Mouse (Mus musculus) neural tube, embryonic 11.5 days (tissue): Measurements from ENCODE around the gene Sod2. TPM values are rescaled to one million over a fixed set of nuclear protein-coding genes. Genes with fewer than 3 reads are reported as not detected.
A peak's percentile ranks its signal among the peaks of the same experiment; 100 is the strongest.

Experiments used
- ATAC-seq: fragments of 200-750 bp; cut with Nextera tagmentation; 2 replicates; pipeline ENCODE4 v1.8.0; 2017; ENCODE audit warnings: moderate number of reproducible peaks, mild to moderate bottlenecking, moderate TSS enrichment, moderate library complexity; ENCODE audit not compliant: insufficient read depth, low FRiP score, low TSS enrichment
- DNase-seq: peaks from one replicate; pipeline ENCODE4 v3.0.0-alpha.2; 2015; ENCODE audit warnings: low spot score
- H3K27ac ChIP-seq: fragments of 300-500 bp; sonication (generic); 2 replicates; pipeline ENCODE4 v1.5.1; 2014; ENCODE audit warnings: low read depth, mild to moderate bottlenecking, low read length
- H3K27me3 ChIP-seq: fragments of 300-500 bp; sonication (generic); 2 replicates; pipeline ENCODE4 v1.6.1; 2014; ENCODE audit warnings: mild to moderate bottlenecking, low read length, mixed read lengths; ENCODE audit not compliant: control insufficient read depth, insufficient read depth
- H3K36me3 ChIP-seq: fragments of 300-500 bp; sonication (generic); 2 replicates; pipeline ENCODE4 v1.6.1; 2014; ENCODE audit warnings: mild to moderate bottlenecking, low read length, moderate library complexity, mixed read lengths; ENCODE audit not compliant: control insufficient read depth, insufficient read depth
- H3K4me1 ChIP-seq: fragments of 300-500 bp; sonication (generic); 2 replicates; pipeline ENCODE4 v1.6.1; 2014; ENCODE audit warnings: low read length, mixed read lengths; ENCODE audit not compliant: control insufficient read depth, insufficient read depth
- H3K4me2 ChIP-seq: fragments of 300-500 bp; sonication (generic); 2 replicates; pipeline ENCODE4 v1.6.1; 2014; ENCODE audit warnings: low read depth, mild to moderate bottlenecking, moderate library complexity
- H3K4me3 ChIP-seq: fragments of 300-500 bp; sonication (generic); 2 replicates; pipeline ENCODE4 v1.5.1; 2014; ENCODE audit warnings: low read depth, low read length
- H3K9ac ChIP-seq: fragments of 300-500 bp; sonication (generic); 2 replicates; pipeline ENCODE4 v1.6.1; 2014; ENCODE audit warnings: mild to moderate bottlenecking, low read length
- H3K9me3 ChIP-seq: fragments of 300-500 bp; sonication (generic); 2 replicates; pipeline ENCODE4 v1.6.1; 2016; ENCODE audit warnings: low read length; ENCODE audit not compliant: control insufficient read depth
- WGBS: fragments of 180-500 bp; shearing (Covaris S2); extraction: QIAGEN DNeasy Blood & Tissue Kit; methylation state at CpG from one replicate; pipeline ENCODE4 v1.1.7; 2014; 5-methylcytosine and 5-hydroxymethylcytosine counted together
- polyA plus RNA-seq: library from polyadenylated mRNA; unstranded; fragments of >200 nt; fragmentation: Nextera tagmentation; extraction: Ambion mirVana; gene quantifications from 2 replicates; pipeline ENCODE4 v1.2.1, GENCODE M21; 2014

The Sod2 gene
- polyA plus RNA-seq, 1 experiment from 2014 or later, result 116 TPM

DNA sequence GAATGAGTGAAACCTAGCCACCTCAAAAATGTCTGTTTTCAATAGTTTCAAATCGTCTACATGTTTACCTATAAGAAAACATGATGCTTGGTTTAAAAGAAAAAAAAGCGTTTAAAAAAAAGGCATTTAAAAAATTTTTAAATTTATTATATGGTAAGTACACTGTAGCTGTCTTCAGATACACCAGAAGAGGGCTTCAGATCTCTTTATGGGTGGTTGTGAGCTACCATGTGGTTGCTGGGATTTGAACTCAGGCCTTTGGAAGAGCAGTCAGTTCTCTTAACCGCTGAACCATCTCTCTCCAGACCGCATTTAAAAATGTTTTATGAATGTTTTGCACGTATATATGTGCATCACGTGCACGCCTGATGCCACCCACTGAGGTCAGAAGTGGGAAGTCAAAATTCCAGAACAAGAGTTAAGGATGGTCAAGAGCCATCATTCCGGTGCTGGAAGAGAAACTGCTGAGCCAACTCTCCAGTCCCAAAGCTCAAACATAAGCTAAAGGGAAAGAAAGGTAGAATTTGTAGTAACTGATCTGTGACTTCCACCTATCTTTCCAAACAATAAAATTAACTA is 16.0 kb upstream of the Sod2 start:
- Histone ChIP-seq H3K36me3 (0 out of 2 replicates have a peak, but pooled peaks cover 3% of the 10 kb centered on the region), H3K9me3 (no peaks in the 10 kb centered on the region), H3K4me3 (peak overlapping the region; percentile 99), H3K27ac (no peak overlapping the region), H3K4me1 (peaks cover 7% of the 10 kb centered on the region; the same call in 1 of the 2 replicates), H3K27me3 (no peaks in the 10 kb centered on the region), H3K4me2 (peak overlapping the region; percentile 85), H3K9ac (peak overlapping the region; percentile 99)
- WGBS, result 72% methylated on average over 8 of the region's 8 CpGs
- ATAC-seq, result no peak
- peak; percentile 11 for DNase-seq

DNA sequence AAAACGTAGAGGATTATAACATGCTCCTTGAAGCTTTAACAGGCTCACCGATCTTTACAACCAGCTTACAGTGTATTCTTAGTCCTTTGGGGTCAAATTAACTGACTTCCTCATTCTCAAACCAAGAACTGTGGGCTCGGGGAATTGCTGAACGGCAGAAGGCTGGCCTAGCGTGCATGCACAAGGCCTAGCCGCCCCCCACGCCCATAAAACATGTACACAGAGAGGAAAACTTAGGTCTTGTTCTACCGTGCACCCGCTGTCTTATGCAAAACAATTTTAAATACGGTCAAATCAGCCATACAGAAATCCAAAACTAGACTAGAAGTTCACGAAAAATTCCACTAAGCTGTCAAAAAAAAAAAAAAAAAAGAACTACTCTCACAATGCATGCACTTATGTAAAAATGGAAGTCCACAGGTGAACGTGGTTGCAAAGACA is 15.4 kb upstream of the Sod2 start:
- peak overlapping the region; percentile 99; the same call in 1 of the 2 replicates for H3K27ac ChIP-seq
- H3K36me3 ChIP-seq, result 0 out of 2 replicates have a peak, but pooled peaks cover 3% of the 10 kb centered on the region
- H3K4me2 ChIP-seq, result peak overlapping the region; percentile 85
- peak; percentile 31 for DNase-seq
- no peaks in the 10 kb centered on the region for H3K27me3 ChIP-seq
- peak overlapping the region; percentile 99 for H3K9ac ChIP-seq
- peaks cover 7% of the 10 kb centered on the region; the same call in 1 of the 2 replicates for H3K4me1 ChIP-seq
- H3K9me3 ChIP-seq, result no peaks in the 10 kb centered on the region
- no peak for ATAC-seq
- peak overlapping the region; percentile 99 for H3K4me3 ChIP-seq
- WGBS, result 3% methylated on average over 12 of the region's 12 CpGs

DNA sequence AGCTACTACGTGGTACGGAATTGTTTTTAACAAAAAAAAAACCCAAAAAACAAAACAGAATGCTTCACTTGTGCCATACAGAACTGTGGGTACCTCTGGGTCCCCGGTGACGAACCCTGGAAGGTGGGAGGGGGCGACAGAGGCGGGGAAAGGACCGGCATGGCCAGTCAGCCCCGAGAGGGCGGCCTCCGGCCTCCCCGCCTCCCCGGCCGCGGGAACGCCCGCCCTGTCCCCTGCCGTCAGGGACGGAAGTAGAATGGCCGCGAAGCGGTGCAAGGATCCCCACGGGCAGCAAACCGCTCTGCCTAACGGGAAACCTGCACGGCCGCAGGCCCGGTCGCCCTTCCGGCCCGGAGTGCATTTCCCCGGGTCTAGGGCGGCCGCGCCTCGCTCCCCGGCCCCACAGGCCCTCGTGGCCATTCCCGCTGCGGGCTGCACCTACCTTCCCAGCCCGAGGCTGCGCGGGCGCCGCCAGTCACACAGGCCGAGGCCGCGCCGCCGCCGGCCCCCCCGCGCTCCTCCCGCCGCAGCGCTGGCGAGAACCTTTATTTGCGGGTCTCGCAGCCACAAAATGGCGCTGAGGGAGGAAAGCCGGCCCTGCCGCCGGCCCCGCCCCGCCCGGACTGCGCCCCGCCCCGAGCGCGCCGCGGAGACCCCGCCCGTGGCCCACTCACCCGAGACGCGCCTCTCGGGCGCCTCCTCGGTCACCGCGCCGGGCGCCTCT is 14.8 kb upstream of the Sod2 start:
- H3K4me2 ChIP-seq, result peak overlapping the region; percentile 85
- peaks cover 7% of the 10 kb centered on the region; the same call in 1 of the 2 replicates for H3K4me1 ChIP-seq
- H3K27me3 ChIP-seq, result no peaks in the 10 kb centered on the region
- ATAC-seq (peak; percentile 93), DNase-seq (peak; percentile 91)
- peak overlapping the region; percentile 99 for H3K4me3 ChIP-seq
- under 1% methylated on average over 54 of the region's 84 CpGs for WGBS
- peak overlapping the region; percentile 99 for H3K9ac ChIP-seq
- 0 out of 2 replicates have a peak, but pooled peaks cover 3% of the 10 kb centered on the region for H3K36me3 ChIP-seq
- H3K9me3 ChIP-seq, result no peaks in the 10 kb centered on the region
- H3K27ac ChIP-seq, result peak overlapping the region; percentile 99

DNA sequence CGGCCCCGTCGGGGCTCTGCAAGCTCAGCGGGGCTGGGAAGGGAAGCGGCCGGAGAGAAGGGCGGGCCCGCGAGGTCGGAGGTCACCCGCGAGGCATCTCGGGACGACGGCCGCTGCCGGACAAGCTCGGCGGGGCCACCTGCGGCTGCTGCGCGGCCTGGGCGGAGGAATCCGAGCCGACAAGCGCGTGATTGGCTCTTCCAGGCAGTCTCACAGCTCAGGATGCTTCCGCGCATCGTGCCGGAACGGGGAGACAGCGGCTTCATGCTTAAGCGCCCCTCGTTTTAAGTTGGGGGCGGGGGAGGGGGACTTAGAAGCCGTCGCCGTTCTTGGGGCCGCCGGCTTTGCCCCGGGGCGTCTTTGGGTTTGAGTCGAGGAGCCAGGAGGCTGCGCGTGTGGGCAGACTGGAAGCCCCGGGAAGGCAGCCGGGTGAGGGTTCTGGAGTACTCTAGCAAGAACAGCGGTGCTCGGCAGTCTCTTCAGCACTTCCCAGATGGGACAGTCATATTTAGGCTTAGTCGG is 14.1 kb upstream of the Sod2 start:
- Histone ChIP-seq H3K9me3 (no peaks in the 10 kb centered on the region), H3K4me3 (peak overlapping the region; percentile 99), H3K9ac (peak overlapping the region; percentile 99), H3K27me3 (no peaks in the 10 kb centered on the region), H3K4me1 (peaks cover 7% of the 10 kb centered on the region; the same call in 1 of the 2 replicates), H3K36me3 (0 out of 2 replicates have a peak, but pooled peaks cover 3% of the 10 kb centered on the region), H3K27ac (peak overlapping the region; percentile 99), H3K4me2 (peak overlapping the region; percentile 74)
- WGBS, result under 1% methylated on average over 49 of the region's 51 CpGs
- ATAC-seq (peak; percentile 85), DNase-seq (peak; percentile 96)

DNA sequence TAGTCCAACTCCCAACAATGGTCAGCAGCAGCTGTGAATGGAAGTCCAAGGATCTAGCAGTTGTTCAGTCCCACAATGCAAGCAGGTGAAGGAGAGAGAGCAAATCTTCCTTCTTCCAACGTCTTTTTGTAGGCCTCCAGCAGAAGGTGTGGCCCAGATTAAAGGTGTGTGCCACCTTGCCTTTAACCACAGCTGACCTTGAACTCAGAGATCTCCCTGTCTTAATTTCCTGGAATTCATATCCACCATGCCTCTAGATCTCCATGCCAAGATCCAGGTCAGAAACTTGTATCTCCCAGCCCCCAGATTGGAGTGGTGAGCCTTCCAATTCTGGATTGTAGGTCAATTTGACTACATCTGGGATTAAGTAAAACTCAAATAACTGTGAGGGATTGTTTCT is 12.6 kb upstream of the Sod2 start, which contains the start of gene Wtap:
Wtap (minus strand) TSS at position 101 of the 400 bp plus-strand sequence.
- Histone ChIP-seq H3K27ac (peak within 1 kb of the TSS; percentile 99; the same call in 1 of the 2 replicates), H3K9ac (peak within 1 kb of the TSS; percentile 99), H3K36me3 (no peaks in the 10 kb centered on the region), H3K4me1 (peaks cover 7% of the 10 kb centered on the region; the same call in 1 of the 2 replicates), H3K9me3 (no peaks in the 10 kb centered on the region), H3K27me3 (no peaks in the 10 kb centered on the region), H3K4me2 (peak within 1 kb of the TSS; percentile 74), H3K4me3 (peak within 1 kb of the TSS; percentile 99)
- WGBS, result 84% methylated on average over 1 of the region's 1 CpGs
- no peak for DNase-seq
- ATAC-seq, result no peak

DNA sequence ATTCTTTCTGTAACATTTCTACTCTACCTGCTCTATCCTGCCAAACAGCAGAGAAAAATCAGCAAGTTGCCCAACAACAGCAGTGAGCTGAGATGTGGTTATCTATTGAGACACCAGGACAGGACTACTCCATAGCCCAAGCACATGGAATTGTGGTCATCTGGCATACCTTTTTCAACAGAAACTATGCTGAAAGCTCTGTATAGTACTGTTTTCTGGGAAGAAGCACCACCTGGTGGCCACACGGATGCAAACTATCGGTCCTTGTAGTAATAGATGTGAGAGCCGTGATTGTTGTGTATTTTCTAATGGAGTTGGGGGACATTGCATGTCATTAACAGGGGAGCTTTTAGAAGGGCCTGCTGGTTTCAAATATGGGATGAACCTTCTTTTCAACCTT is 10.3 kb upstream of the Sod2 start:
- 26% methylated on average over 3 of the region's 3 CpGs for WGBS

DNA sequence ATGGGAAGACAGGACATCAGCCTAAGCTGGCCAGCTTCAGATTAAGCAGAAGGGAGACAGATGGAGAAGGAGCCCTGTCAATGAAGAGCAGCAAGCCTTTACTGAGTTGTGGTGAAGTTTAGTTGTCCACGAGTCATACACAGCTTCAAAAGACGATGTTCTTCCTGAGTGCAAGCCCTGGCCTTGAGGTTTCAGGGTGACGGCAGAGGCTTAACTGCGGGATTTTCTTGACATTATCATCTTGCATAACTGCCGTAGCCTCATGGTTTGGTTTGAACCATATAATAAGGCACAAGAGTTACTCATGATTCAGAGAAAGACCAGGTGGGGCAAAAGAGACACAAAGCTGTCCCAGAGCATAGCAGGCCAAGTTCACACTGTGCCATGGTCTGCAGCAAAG is 8.8 kb upstream of the Sod2 start:
- no peak overlapping the region for H3K27ac ChIP-seq
- H3K4me1 ChIP-seq, result no peaks in the 10 kb centered on the region
- no peak overlapping the region for H3K4me2 ChIP-seq
- H3K36me3 ChIP-seq, result no peaks in the 10 kb centered on the region
- no peak for DNase-seq
- WGBS, result 94% methylated on average over 5 of the region's 5 CpGs
- no peak overlapping the region for H3K4me3 ChIP-seq
- ATAC-seq, result no peak
- H3K27me3 ChIP-seq, result no peaks in the 10 kb centered on the region
- no peak overlapping the region for H3K9ac ChIP-seq
- no peaks in the 10 kb centered on the region for H3K9me3 ChIP-seq

More for the DNA sequence above, 10.3 kb upstream of the Sod2 start:
- Histone ChIP-seq H3K27me3 (no peaks in the 10 kb centered on the region), H3K9ac (no peak overlapping the region), H3K36me3 (no peaks in the 10 kb centered on the region), H3K9me3 (no peaks in the 10 kb centered on the region), H3K27ac (no peak overlapping the region), H3K4me1 (no peaks in the 10 kb centered on the region), H3K4me2 (no peak overlapping the region), H3K4me3 (no peak overlapping the region)
- ATAC-seq (no peak), DNase-seq (peak; percentile 22)

DNA sequence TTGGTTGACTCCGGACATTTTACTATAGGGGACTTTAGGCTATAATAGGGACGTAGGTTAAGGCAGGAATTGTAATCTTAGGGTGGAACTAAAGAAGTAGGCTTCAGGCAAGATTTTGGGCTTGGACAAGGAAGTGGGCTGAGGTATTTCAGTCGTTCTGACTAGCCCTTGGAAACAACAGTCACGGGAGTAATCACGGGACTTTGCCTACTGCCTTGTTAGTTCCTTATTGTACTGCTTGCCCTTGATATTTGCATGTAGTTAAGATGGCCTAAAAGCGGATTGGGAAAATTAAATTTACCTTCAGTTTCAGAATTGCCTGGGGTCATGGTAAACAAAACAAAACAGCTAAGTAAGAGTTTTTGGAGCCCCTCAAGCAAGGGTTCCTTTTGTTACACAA is 7.6 kb upstream of the Sod2 start:
- H3K27me3 ChIP-seq, result no peaks in the 10 kb centered on the region
- no peak overlapping the region for H3K9ac ChIP-seq
- no peak overlapping the region for H3K4me3 ChIP-seq
- no peak overlapping the region for H3K27ac ChIP-seq
- DNase-seq, result no peak
- H3K9me3 ChIP-seq, result no peaks in the 10 kb centered on the region
- H3K36me3 ChIP-seq, result no peaks in the 10 kb centered on the region
- H3K4me1 ChIP-seq, result no peaks in the 10 kb centered on the region
- ATAC-seq, result no peak
- WGBS, result 74% methylated on average over 6 of the region's 6 CpGs
- no peak overlapping the region for H3K4me2 ChIP-seq
